Mouse (Mus musculus) bone marrow macrophage, adult 2 months (primary cell): ENCODE data around the gene Card14.

Source experiments
- CTCF ChIP-seq: IDR thresholded peaks from 2 replicates; pipeline ENCODE4 v1.5.1; 2012; ENCODE audit warnings: low read depth, mild to moderate bottlenecking, low read length, moderate library complexity
- POLR2A ChIP-seq: IDR thresholded peaks from 2 replicates; pipeline ENCODE4 v1.6.1; 2012; ENCODE audit warnings: mild to moderate bottlenecking, low read depth, low read length, borderline replicate concordance

GRCm38 (mm10) chr11:119330592-119330991, 23.0 kb downstream of the Card14 start:
- TF ChIP-seq POLR2A (no peak), CTCF (no peak)
